Mouse (Mus musculus): ENCODE data around the gene Slc22a16. TPM values are rescaled to one million over a fixed set of nuclear protein-coding genes. Genes with fewer than 3 reads are reported as not detected.

The Slc22a16 gene
- polyA plus RNA-seq, 1 experiment = not detected

- Histone ChIP-seq H3K27ac (ENCODE audit: insufficient read depth, low read length) (no peak overlapping the region), H3K4me3 (ENCODE audit: insufficient read depth, low read length) (no peak overlapping the region), H3K4me1 (ENCODE audit: control insufficient read depth, insufficient read depth, low read length) (0 out of 2 replicates have a peak, but pooled peaks cover 2% of the 10 kb centered on the region)
- TF ChIP-seq POLR2A (IDR thresholded peaks at IDR 0.05; ENCODE audit: low read depth, low read length) (no peak), CTCF (IDR thresholded peaks at IDR 0.05; ENCODE audit: borderline replicate concordance, insufficient read depth, low read length) (no peak)
Measured at GRCm38 (mm10) chr10:40651676-40652075, 81.5 kb downstream of the Slc22a16 start.

Other genes with a start within 250 kb of the Slc22a16 start
- gene Cdk19, start 230.8 kb upstream of the Slc22a16 start, polyA plus RNA-seq (2011; ENCODE audit: insufficient read length, low read depth, missing spikeins) = 12.0 and 18.8 TPM in 2 replicates
- not detected in 2 replicates for gene Ddo, start 59.7 kb downstream of the Slc22a16 start, polyA plus RNA-seq (2011; ENCODE audit: insufficient read length, low read depth, missing spikeins)
- gene Mettl24, start 112.9 kb downstream of the Slc22a16 start, polyA plus RNA-seq (2011; ENCODE audit: insufficient read length, low read depth, missing spikeins) = 0.68 and 1.9 TPM in 2 replicates

All from embryonic fibroblast, embryonic 13.5 days (primary cell).